Mouse (Mus musculus) ES-Bruce4 (cell line): Measurements from ENCODE around the gene Map4k4. TPM values are rescaled to one million over a fixed set of nuclear protein-coding genes. Genes with fewer than 3 reads are reported as not detected.
A peak's percentile ranks its signal among the peaks of the same experiment; 100 is the strongest.

Source experiments
- H3K27ac ChIP-seq: 2 replicates; pipeline ENCODE4 v1.5.1; 2012; ENCODE audit warnings: low read length, inconsistent platforms; ENCODE audit not compliant: insufficient read depth
- H3K27me3 ChIP-seq: 2 replicates; pipeline ENCODE4 v1.6.1; 2012; ENCODE audit warnings: mild to moderate bottlenecking, low read length, inconsistent platforms; ENCODE audit not compliant: control insufficient read depth, poor library complexity, insufficient read depth, severe bottlenecking
- H3K36me3 ChIP-seq: 2 replicates; pipeline ENCODE4 v1.6.1; 2012; ENCODE audit warnings: inconsistent platforms, mild to moderate bottlenecking, low read length, moderate library complexity; ENCODE audit not compliant: control insufficient read depth, poor library complexity, insufficient read depth, severe bottlenecking
- H3K4me1 ChIP-seq: one replicate; pipeline ENCODE4 v1.8.1; 2011; ENCODE audit warnings: low read length; ENCODE audit not compliant: control insufficient read depth, insufficient read depth
- H3K4me3 ChIP-seq: 2 replicates; pipeline ENCODE4 v1.5.1; 2011; ENCODE audit warnings: low read depth, mild to moderate bottlenecking, low read length
- H3K9ac ChIP-seq: 2 replicates; pipeline ENCODE4 v1.6.1; 2012; ENCODE audit warnings: low read depth, mild to moderate bottlenecking, inconsistent platforms; ENCODE audit not compliant: poor library complexity, severe bottlenecking
- H3K9me3 ChIP-seq: replicated peaks from 2 replicates; pipeline ENCODE4 v1.6.1; 2012; ENCODE audit warnings: mild to moderate bottlenecking, low read length, inconsistent platforms; ENCODE audit not compliant: control insufficient read depth, poor library complexity, insufficient read depth, severe bottlenecking
- CTCF ChIP-seq: IDR thresholded peaks from one replicate; pipeline ENCODE4 v1.8.1; 2011; ENCODE audit warnings: low read depth, low read length
- EP300 ChIP-seq: IDR thresholded peaks from 2 replicates; pipeline ENCODE4 v1.6.1; 2011; ENCODE audit warnings: low read depth, low read length; ENCODE audit not compliant: insufficient read depth
- POLR2A ChIP-seq: IDR thresholded peaks from one replicate; pipeline ENCODE4 v1.8.1; 2011; ENCODE audit warnings: low read length; ENCODE audit not compliant: insufficient read depth
- polyA plus RNA-seq: library from polyadenylated mRNA; stranded (reverse); fragments of >200 nt; gene quantifications from 2 replicates; pipeline ENCODE4 v1.2.4, GENCODE M21; 2011; ENCODE audit warnings: low read depth; ENCODE audit not compliant: missing spikeins, insufficient read depth, insufficient read length

Gene Map4k4
- polyA plus RNA-seq, 1 experiment, result 308 TPM

GRCm38 (mm10) chr1:39949205-39949604, 48.5 kb downstream of the Map4k4 start:
- Histone ChIP-seq H3K27me3 (no peaks in the 10 kb centered on the region), H3K36me3 (no peaks in the 10 kb centered on the region), H3K27ac (no peak overlapping the region), H3K9ac (no peak overlapping the region), H3K4me1 (peaks cover 6% of the 10 kb centered on the region), H3K9me3 (no peaks in the 10 kb centered on the region), H3K4me3 (no peak overlapping the region)
- TF ChIP-seq EP300, result no peak
- TF ChIP-seq POLR2A, result no peak
- TF ChIP-seq CTCF, result no peak

GRCm38 (mm10) chr1:39949790-39950462, 49.2 kb downstream of the Map4k4 start:
- no peak overlapping the region for H3K27ac ChIP-seq
- H3K4me3 ChIP-seq, result no peak overlapping the region
- H3K27me3 ChIP-seq, result no peaks in the 10 kb centered on the region
- TF ChIP-seq POLR2A (no peak), CTCF (peak; percentile 4)
- H3K36me3 ChIP-seq, result no peaks in the 10 kb centered on the region
- peaks cover 4% of the 10 kb centered on the region for H3K4me1 ChIP-seq
- H3K9me3 ChIP-seq, result no peaks in the 10 kb centered on the region
- H3K9ac ChIP-seq, result no peak overlapping the region

- no peaks in the 10 kb centered on the region for H3K9me3 ChIP-seq
- no peaks in the 10 kb centered on the region for H3K36me3 ChIP-seq
- H3K4me3 ChIP-seq, result no peak overlapping the region
- no peak overlapping the region for H3K9ac ChIP-seq
- H3K27ac ChIP-seq, result no peak overlapping the region
- TF ChIP-seq POLR2A, result no peak
- TF ChIP-seq CTCF, result no peak
- TF ChIP-seq EP300, result no peak
- peaks cover 7% of the 10 kb centered on the region for H3K4me1 ChIP-seq
- no peaks in the 10 kb centered on the region for H3K27me3 ChIP-seq
Observed at GRCm38 (mm10) chr1:39950590-39950989, 49.9 kb downstream of the Map4k4 start.

DNA sequence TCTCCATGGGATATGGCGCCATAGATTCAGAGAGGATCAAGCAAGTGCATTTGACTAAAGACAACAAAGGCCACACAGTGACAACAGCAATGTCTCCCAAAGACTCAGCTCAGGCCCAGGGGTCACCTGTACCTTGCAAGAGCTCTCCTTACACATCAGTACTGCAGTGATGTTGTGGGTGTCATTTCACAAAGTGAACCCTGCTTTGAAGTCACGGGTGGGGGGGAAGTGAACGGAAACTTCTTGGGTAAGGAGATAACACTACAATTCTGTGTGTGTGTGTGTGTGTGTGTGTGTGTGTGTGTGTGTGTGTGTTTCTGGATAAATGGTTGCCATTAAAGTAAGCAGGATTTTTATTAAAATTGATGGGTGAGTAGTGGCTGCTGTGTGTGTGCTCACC, 53.9 kb downstream of the Map4k4 start:
- H3K9me3 ChIP-seq, result no peaks in the 10 kb centered on the region
- no peak overlapping the region for H3K9ac ChIP-seq
- H3K4me1 ChIP-seq, result peaks cover 7% of the 10 kb centered on the region
- no peaks in the 10 kb centered on the region for H3K36me3 ChIP-seq
- H3K27ac ChIP-seq, result no peak overlapping the region
- H3K27me3 ChIP-seq, result no peaks in the 10 kb centered on the region
- no peak overlapping the region for H3K4me3 ChIP-seq
- TF ChIP-seq CTCF (no peak), POLR2A (no peak), EP300 (no peak)

DNA sequence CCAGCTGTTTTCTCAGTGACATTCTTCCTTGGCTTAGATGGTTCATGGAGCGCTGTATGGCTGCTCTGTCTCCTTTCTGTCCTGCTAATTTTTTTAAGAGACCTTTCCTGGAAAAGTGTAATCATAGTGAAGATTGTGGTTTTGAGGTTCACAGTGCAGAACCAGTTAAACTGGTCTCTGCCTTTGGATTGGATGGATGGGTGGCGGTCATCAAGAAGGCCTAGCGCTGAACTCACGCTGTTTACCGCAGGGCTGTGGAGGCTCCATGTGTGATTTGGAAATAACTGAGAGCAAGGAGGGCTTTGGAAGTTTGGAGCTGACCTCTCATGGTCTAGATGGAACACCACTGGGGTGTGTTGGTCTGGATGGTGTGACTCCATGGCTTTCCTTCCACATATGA, 56.0 kb downstream of the Map4k4 start:
- Histone ChIP-seq H3K27ac (no peak overlapping the region), H3K4me1 (peaks cover 7% of the 10 kb centered on the region), H3K4me3 (no peak overlapping the region), H3K36me3 (no peaks in the 10 kb centered on the region), H3K9me3 (no peaks in the 10 kb centered on the region), H3K27me3 (no peaks in the 10 kb centered on the region), H3K9ac (no peak overlapping the region)
- TF ChIP-seq CTCF (no peak), POLR2A (no peak), EP300 (no peak)

GRCm38 (mm10) chr1:39957981-39958380, 57.3 kb downstream of the Map4k4 start:
- no peaks in the 10 kb centered on the region for H3K9me3 ChIP-seq
- no peak overlapping the region for H3K9ac ChIP-seq
- no peak for TF ChIP-seq POLR2A
- H3K36me3 ChIP-seq, result 0 out of 2 replicates have a peak, but pooled peaks cover 3% of the 10 kb centered on the region
- peaks cover 4% of the 10 kb centered on the region for H3K4me1 ChIP-seq
- H3K27me3 ChIP-seq, result no peaks in the 10 kb centered on the region
- H3K27ac ChIP-seq, result no peak overlapping the region
- no peak overlapping the region for H3K4me3 ChIP-seq
